Mouse (Mus musculus) ovary, postnatal 14 days (tissue): ENCODE measurements around the gene Sh3pxd2a.

Source experiments
- DNase-seq: peaks from one replicate; pipeline ENCODE4 v3.0.0; 2022; ENCODE audit warnings: low spot score

The Sh3pxd2a gene

GRCm38 (mm10) chr19:47369008-47369407 lies 95.2 kb downstream of the Sh3pxd2a start:
- DNase-seq: no peak

- no peak for DNase-seq
Observed at GRCm38 (mm10) chr19:47367271-47367879, 96.8 kb downstream of the Sh3pxd2a start.

- DNase-seq: no peak
Observed at GRCm38 (mm10) chr19:47366576-47366975, 97.6 kb downstream of the Sh3pxd2a start.

- DNase-seq: no peak
Observed at GRCm38 (mm10) chr19:47363086-47363668, 101.0 kb downstream of the Sh3pxd2a start.

- no peak for DNase-seq
Observed at GRCm38 (mm10) chr19:47360921-47361320, 103.3 kb downstream of the Sh3pxd2a start.

GRCm38 (mm10) chr19:47360017-47360416 lies 104.2 kb downstream of the Sh3pxd2a start:
- no peak for DNase-seq

GRCm38 (mm10) chr19:47359166-47359931 lies 104.9 kb downstream of the Sh3pxd2a start:
- no peak for DNase-seq

- no peak for DNase-seq
Observed at GRCm38 (mm10) chr19:47357297-47357696, 106.9 kb downstream of the Sh3pxd2a start.

GRCm38 (mm10) chr19:47356188-47356857 lies 107.9 kb downstream of the Sh3pxd2a start:
- DNase-seq: peak; percentile 79

- no peak for DNase-seq
Observed at GRCm38 (mm10) chr19:47354456-47354855, 109.7 kb downstream of the Sh3pxd2a start.

GRCm38 (mm10) chr19:47349043-47349442 lies 115.2 kb downstream of the Sh3pxd2a start:
- DNase-seq: no peak

- DNase-seq: no peak
Observed at GRCm38 (mm10) chr19:47348395-47349016, 115.7 kb downstream of the Sh3pxd2a start.

GRCm38 (mm10) chr19:47347021-47347643 lies 117.1 kb downstream of the Sh3pxd2a start:
- no peak for DNase-seq

GRCm38 (mm10) chr19:47346606-47347005 lies 117.6 kb downstream of the Sh3pxd2a start:
- DNase-seq: no peak

GRCm38 (mm10) chr19:47345851-47346568 lies 118.2 kb downstream of the Sh3pxd2a start:
- no peak for DNase-seq

- no peak for DNase-seq
Observed at GRCm38 (mm10) chr19:47343422-47343821, 120.8 kb downstream of the Sh3pxd2a start.

- DNase-seq: peak; percentile 81
Observed at GRCm38 (mm10) chr19:47339165-47339564, 125.0 kb downstream of the Sh3pxd2a start.

GRCm38 (mm10) chr19:47338396-47339164 lies 125.6 kb downstream of the Sh3pxd2a start:
- DNase-seq: no peak

GRCm38 (mm10) chr19:47337743-47338142 lies 126.5 kb downstream of the Sh3pxd2a start:
- peak; percentile 95 for DNase-seq

GRCm38 (mm10) chr19:47337191-47337590 lies 127.0 kb downstream of the Sh3pxd2a start:
- DNase-seq: no peak
